Mouse (Mus musculus): ENCODE data around the gene Olfr794. TPM values are rescaled to one million over a fixed set of nuclear protein-coding genes. Genes with fewer than 3 reads are reported as not detected.

Gene Olfr794
- polyA plus RNA-seq (2015; fragmentation: Nextera tagmentation; extraction: Ambion mirVana): not detected in 2 replicates

DNA sequence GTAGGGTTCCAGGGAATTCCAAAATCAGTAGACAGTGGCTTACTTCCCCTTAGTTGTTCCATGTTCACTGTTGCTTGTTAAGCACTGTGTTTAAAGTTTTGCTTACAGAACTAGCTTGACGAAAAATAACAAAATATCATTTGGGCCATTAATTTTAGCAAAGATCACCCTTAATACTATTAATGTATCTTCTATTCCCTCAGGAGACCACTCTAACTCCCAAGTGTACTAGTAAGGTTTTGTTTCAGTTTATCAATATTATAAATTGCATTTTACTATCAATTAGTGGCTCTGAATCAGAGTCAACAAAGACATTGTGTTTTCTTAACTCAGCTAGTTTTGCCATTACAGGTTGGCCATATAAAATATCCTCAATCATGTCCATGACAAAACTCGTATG lies at the start of gene Olfr794:
Gene Olfr794, plus strand, starts transcription at position 301 of the 400 bp plus-strand sequence.
- WGBS: 74% methylated on average over 2 of the region's 2 CpGs
- Histone ChIP-seq H3K27ac (replicated peaks) (no peak within 1 kb of the TSS), H3K9me3 (replicated peaks) (no peaks in the 10 kb centered on the region), H3K9ac (no peak within 1 kb of the TSS), H3K4me3 (replicated peaks) (no peak within 1 kb of the TSS), H3K27me3 (no peaks in the 10 kb centered on the region), H3K4me1 (no peaks in the 10 kb centered on the region), H3K36me3 (no peaks in the 10 kb centered on the region), H3K4me2 (replicated peaks) (no peak within 1 kb of the TSS)
- ATAC-seq (ENCODE audit: insufficient number of reproducible peaks, low FRiP score, low TSS enrichment, low read depth): no peak

DNA sequence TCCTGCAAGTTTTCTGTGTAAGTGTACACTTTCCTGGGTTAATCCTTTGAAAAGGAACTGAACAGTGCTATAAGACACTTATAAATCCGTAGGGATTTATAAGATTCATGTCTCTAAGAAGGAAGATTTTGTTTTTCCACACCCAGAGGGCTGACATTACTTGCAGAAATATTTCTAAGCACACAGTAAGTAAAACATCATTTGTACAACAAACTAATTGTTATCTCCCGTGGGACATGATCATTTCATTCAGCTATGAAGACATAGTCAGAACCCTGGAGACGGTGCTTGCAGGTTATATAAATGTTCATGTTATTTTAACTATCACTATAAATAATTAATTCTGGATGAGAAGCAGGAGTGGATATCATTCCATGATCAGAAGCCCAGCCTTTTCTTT lies 46.0 kb upstream of the Olfr794 start, which contains the start of gene Olfr791:
Gene Olfr791, plus strand, starts transcription at position 301 of the 400 bp plus-strand sequence.
- Histone ChIP-seq H3K4me1 (no peaks in the 10 kb centered on the region), H3K36me3 (no peaks in the 10 kb centered on the region), H3K9me3 (replicated peaks) (0 out of 2 replicates have a peak, but pooled peaks cover under 1% of the 10 kb centered on the region), H3K27ac (replicated peaks) (no peak within 1 kb of the TSS), H3K27me3 (no peaks in the 10 kb centered on the region), H3K4me3 (replicated peaks) (no peak within 1 kb of the TSS), H3K4me2 (replicated peaks) (no peak within 1 kb of the TSS), H3K9ac (no peak within 1 kb of the TSS)
- 65% methylated on average over 3 of the region's 3 CpGs for WGBS
- ATAC-seq (ENCODE audit: insufficient number of reproducible peaks, low FRiP score, low TSS enrichment, low read depth): no peak

DNA sequence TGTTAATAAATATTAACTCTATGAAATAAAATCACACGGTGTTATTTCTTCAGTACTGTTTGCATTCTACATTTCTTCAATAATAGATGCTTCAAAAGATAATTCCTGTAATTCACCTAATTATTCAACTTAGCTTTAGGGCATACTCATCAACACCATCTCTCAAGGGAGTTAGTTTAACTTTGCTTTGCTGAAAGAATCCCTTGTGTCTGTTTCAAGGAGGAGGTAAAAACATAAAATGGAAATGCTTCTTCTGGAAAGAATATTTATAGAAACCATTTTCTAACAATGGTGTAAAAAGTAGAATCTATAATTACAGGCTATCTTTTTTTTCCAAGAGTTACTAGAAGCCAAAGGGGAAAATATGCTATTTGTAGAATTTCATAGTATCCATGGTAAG lies 28.6 kb upstream of the Olfr794 start, which contains the start of gene Olfr792:
Gene Olfr792, plus strand, starts transcription at position 301 of the 400 bp plus-strand sequence.
- Histone ChIP-seq H3K4me2 (replicated peaks) (no peak within 1 kb of the TSS), H3K27me3 (no peaks in the 10 kb centered on the region), H3K36me3 (no peaks in the 10 kb centered on the region), H3K9ac (no peak within 1 kb of the TSS), H3K27ac (replicated peaks) (no peak within 1 kb of the TSS), H3K4me1 (no peaks in the 10 kb centered on the region), H3K9me3 (replicated peaks) (0 out of 2 replicates have a peak, but pooled peaks cover under 1% of the 10 kb centered on the region), H3K4me3 (replicated peaks) (no peak within 1 kb of the TSS)
- no peak for ATAC-seq (ENCODE audit: insufficient number of reproducible peaks, low FRiP score, low TSS enrichment, low read depth)
- 47% methylated on average over 1 of the region's 1 CpGs for WGBS

DNA sequence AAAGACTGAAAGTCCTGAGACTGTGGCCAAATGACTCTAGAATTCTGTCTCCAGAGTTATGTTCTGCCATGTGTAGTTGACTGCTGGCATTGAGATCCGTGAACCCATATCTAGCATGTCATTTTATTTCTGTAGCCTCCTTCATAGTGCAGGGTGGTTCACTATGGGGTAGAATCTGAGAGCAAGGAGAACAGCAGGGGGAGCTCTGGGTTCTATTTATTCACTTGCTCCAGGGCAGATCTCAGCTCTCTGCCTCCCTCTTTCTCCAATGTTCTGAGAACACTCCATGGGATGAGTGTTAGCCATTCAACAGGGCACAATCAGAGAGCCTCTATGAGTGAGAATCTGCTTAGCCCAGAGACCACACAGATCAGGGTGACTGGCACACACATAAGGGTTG lies 18.1 kb upstream of the Olfr794 start:
- Histone ChIP-seq H3K4me3 (replicated peaks) (no peak overlapping the region), H3K4me2 (replicated peaks) (no peak overlapping the region), H3K27me3 (no peaks in the 10 kb centered on the region), H3K4me1 (no peaks in the 10 kb centered on the region), H3K9ac (no peak overlapping the region), H3K36me3 (no peaks in the 10 kb centered on the region), H3K9me3 (replicated peaks) (0 out of 2 replicates have a peak, but pooled peaks cover 1% of the 10 kb centered on the region), H3K27ac (replicated peaks) (no peak overlapping the region)
- no peak for ATAC-seq (ENCODE audit: insufficient number of reproducible peaks, low FRiP score, low TSS enrichment, low read depth)
- WGBS: 37% methylated on average over 1 of the region's 1 CpGs

DNA sequence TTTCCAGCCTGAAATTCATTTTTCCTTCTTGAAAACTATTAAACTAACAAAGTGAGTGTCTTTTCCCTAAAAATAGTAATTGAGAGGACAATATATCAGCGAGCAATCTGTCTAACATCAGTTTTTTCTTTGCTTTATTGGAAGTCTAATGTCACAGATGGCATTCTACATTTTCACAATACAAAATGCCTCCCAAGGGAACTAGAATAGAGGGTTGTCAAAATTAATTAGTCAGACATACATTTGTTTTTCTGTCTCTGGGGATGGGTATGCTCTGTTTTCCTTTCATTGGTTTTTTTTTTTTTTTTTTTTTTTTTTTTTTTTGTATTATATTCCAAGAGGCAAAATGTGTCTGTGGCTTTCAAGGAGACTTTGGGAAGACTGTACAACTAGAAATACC lies 9.6 kb downstream of the Olfr794 start:
- Histone ChIP-seq H3K9me3 (replicated peaks) (no peaks in the 10 kb centered on the region), H3K27me3 (no peaks in the 10 kb centered on the region), H3K4me1 (no peaks in the 10 kb centered on the region), H3K36me3 (no peaks in the 10 kb centered on the region), H3K27ac (replicated peaks) (no peak overlapping the region), H3K9ac (no peak overlapping the region), H3K4me2 (replicated peaks) (no peak overlapping the region), H3K4me3 (replicated peaks) (no peak overlapping the region)
- 64% methylated on average over 1 of the region's 1 CpGs for WGBS
- no peak for ATAC-seq (ENCODE audit: insufficient number of reproducible peaks, low FRiP score, low TSS enrichment, low read depth)

DNA sequence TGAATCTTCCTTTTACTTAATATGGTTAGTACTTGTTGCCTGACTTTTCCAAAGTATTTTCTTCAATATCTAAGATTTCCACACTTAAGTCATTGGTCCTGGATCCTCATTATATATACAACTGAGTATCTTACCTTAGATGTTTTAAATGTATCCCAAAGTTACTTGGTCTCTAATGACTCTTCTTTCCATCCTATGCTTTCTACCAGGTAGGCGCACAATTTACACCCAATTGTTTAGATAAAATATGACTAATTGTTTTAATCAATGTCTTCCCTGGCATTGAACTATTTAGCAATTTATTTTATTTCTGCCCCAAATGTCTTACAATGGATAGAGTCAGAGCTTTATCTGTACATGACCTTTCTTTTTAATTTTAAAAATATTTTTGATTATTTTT lies 45.0 kb downstream of the Olfr794 start, which contains the start of gene Olfr796:
Gene Olfr796, minus strand, starts transcription at position 101 of the 400 bp plus-strand sequence.
- ATAC-seq (ENCODE audit: insufficient number of reproducible peaks, low FRiP score, low TSS enrichment, low read depth): no peak
- Histone ChIP-seq H3K4me1 (no peaks in the 10 kb centered on the region), H3K4me2 (replicated peaks) (no peak within 1 kb of the TSS), H3K27me3 (no peaks in the 10 kb centered on the region), H3K9me3 (replicated peaks) (no peaks in the 10 kb centered on the region), H3K27ac (replicated peaks) (no peak within 1 kb of the TSS), H3K36me3 (no peaks in the 10 kb centered on the region), H3K9ac (no peak within 1 kb of the TSS), H3K4me3 (replicated peaks) (no peak within 1 kb of the TSS)
- WGBS: 86% methylated on average over 1 of the region's 1 CpGs

DNA sequence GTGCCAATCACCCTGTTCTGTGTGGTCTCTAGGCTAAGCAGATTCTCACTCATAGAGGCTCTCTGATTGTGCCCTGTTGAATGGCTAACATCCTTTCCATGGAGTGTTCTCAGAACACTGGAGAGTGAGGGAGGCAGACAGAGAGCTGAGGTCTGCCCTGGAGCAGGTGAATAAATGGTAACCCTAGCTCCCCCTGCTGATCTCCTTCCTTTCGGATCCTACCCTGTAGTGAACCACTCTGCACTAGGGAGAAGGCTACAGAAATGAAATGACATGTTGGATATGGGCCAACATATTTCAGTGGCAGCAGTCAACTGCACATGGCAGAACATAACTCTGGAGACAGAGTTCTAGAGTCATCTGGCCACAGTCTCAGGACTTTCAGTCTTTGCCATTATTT lies 54.3 kb downstream of the Olfr794 start:
- Histone ChIP-seq H3K4me1 (no peaks in the 10 kb centered on the region), H3K4me2 (replicated peaks) (no peak overlapping the region), H3K36me3 (no peaks in the 10 kb centered on the region), H3K27ac (replicated peaks) (no peak overlapping the region), H3K9ac (no peak overlapping the region), H3K4me3 (replicated peaks) (no peak overlapping the region), H3K9me3 (replicated peaks) (no peaks in the 10 kb centered on the region), H3K27me3 (no peaks in the 10 kb centered on the region)
- 30% methylated on average over 1 of the region's 1 CpGs for WGBS
- no peak; the same call in 1 of the 2 replicates for ATAC-seq (ENCODE audit: insufficient number of reproducible peaks, low FRiP score, low TSS enrichment, low read depth)

Small RNA genes within 50 kb of the gene (microRNA-seq; reads per million reads assigned to microRNA genes)
- not detected for gene Gm23252 (ENCODE audit: borderline number of aligned reads)

Other genes with a start within 250 kb of the Olfr794 start
- not detected in 2 replicates for gene Olfr780, start 249.5 kb upstream of the Olfr794 start, polyA plus RNA-seq (2015; fragmentation: Nextera tagmentation; extraction: Ambion mirVana)
- gene Olfr781, start 238.8 kb upstream of the Olfr794 start, polyA plus RNA-seq (2015; fragmentation: Nextera tagmentation; extraction: Ambion mirVana): 0.17 TPM in 1 of 2 replicates, not detected in the other
- 0.19 TPM in 1 of 2 replicates, not detected in the other for gene Olfr782, start 218.8 kb upstream of the Olfr794 start, polyA plus RNA-seq (2015; fragmentation: Nextera tagmentation; extraction: Ambion mirVana)
- gene Olfr784, start 183.6 kb upstream of the Olfr794 start, polyA plus RNA-seq (2015; fragmentation: Nextera tagmentation; extraction: Ambion mirVana): 0.07 TPM in 1 of 2 replicates, not detected in the other
- gene Olfr785, start 162.2 kb upstream of the Olfr794 start, polyA plus RNA-seq (2015; fragmentation: Nextera tagmentation; extraction: Ambion mirVana): not detected in 2 replicates
- gene Olfr786, start 140.3 kb upstream of the Olfr794 start, polyA plus RNA-seq (2015; fragmentation: Nextera tagmentation; extraction: Ambion mirVana): 0.17 TPM in 1 of 2 replicates, not detected in the other
- gene Olfr787, start 105.8 kb upstream of the Olfr794 start, polyA plus RNA-seq (2015; fragmentation: Nextera tagmentation; extraction: Ambion mirVana): not detected in 2 replicates
- not detected in 2 replicates for gene Olfr788, start 96.7 kb upstream of the Olfr794 start, polyA plus RNA-seq (2015; fragmentation: Nextera tagmentation; extraction: Ambion mirVana)
- gene Olfr789, start 82.9 kb upstream of the Olfr794 start, polyA plus RNA-seq (2015; fragmentation: Nextera tagmentation; extraction: Ambion mirVana): 0.05 TPM in 1 of 2 replicates, not detected in the other
- gene Olfr790, start 69.2 kb upstream of the Olfr794 start, polyA plus RNA-seq (2015; fragmentation: Nextera tagmentation; extraction: Ambion mirVana): not detected in 2 replicates
- 0.07 and 0.21 TPM in 2 replicates for gene Olfr791, start 45.9 kb upstream of the Olfr794 start, polyA plus RNA-seq (2015; fragmentation: Nextera tagmentation; extraction: Ambion mirVana)
- gene Olfr792, start 28.5 kb upstream of the Olfr794 start, polyA plus RNA-seq (2015; fragmentation: Nextera tagmentation; extraction: Ambion mirVana): 0.24 TPM in 1 of 2 replicates, not detected in the other
- gene Olfr796, start 44.9 kb downstream of the Olfr794 start, polyA plus RNA-seq (2015; fragmentation: Nextera tagmentation; extraction: Ambion mirVana): not detected in 2 replicates
- 0.04 and 0.12 TPM in 2 replicates for gene Olfr798, start 60.3 kb downstream of the Olfr794 start, polyA plus RNA-seq (2015; fragmentation: Nextera tagmentation; extraction: Ambion mirVana)
- gene Olfr799, start 69.8 kb downstream of the Olfr794 start, polyA plus RNA-seq (2015; fragmentation: Nextera tagmentation; extraction: Ambion mirVana): not detected in 2 replicates
- gene Olfr800, start 90.0 kb downstream of the Olfr794 start, polyA plus RNA-seq (2015; fragmentation: Nextera tagmentation; extraction: Ambion mirVana): not detected in 2 replicates
- not detected in 2 replicates for gene Olfr801, start 106.2 kb downstream of the Olfr794 start, polyA plus RNA-seq (2015; fragmentation: Nextera tagmentation; extraction: Ambion mirVana)
- 0.03 and 0.07 TPM in 2 replicates for gene Olfr802, start 120.5 kb downstream of the Olfr794 start, polyA plus RNA-seq (2015; fragmentation: Nextera tagmentation; extraction: Ambion mirVana)
- gene Olfr803, start 126.6 kb downstream of the Olfr794 start, polyA plus RNA-seq (2015; fragmentation: Nextera tagmentation; extraction: Ambion mirVana): not detected in 2 replicates
- not detected in 2 replicates for gene Olfr804, start 135.6 kb downstream of the Olfr794 start, polyA plus RNA-seq (2015; fragmentation: Nextera tagmentation; extraction: Ambion mirVana)
- 0.05 TPM in 1 of 2 replicates, not detected in the other for gene Olfr805, start 161.7 kb downstream of the Olfr794 start, polyA plus RNA-seq (2015; fragmentation: Nextera tagmentation; extraction: Ambion mirVana)
- not detected in 2 replicates for gene Olfr806, start 174.3 kb downstream of the Olfr794 start, polyA plus RNA-seq (2015; fragmentation: Nextera tagmentation; extraction: Ambion mirVana)
- gene Olfr807, start 190.1 kb downstream of the Olfr794 start, polyA plus RNA-seq (2015; fragmentation: Nextera tagmentation; extraction: Ambion mirVana): 0.17 TPM in 1 of 2 replicates, not detected in the other
- gene Olfr808, start 197.8 kb downstream of the Olfr794 start, polyA plus RNA-seq (2015; fragmentation: Nextera tagmentation; extraction: Ambion mirVana): not detected in 2 replicates
- 0.17 TPM in 1 of 2 replicates, not detected in the other for gene Olfr809, start 207.0 kb downstream of the Olfr794 start, polyA plus RNA-seq (2015; fragmentation: Nextera tagmentation; extraction: Ambion mirVana)
- gene Olfr810, start 227.3 kb downstream of the Olfr794 start, polyA plus RNA-seq (2015; fragmentation: Nextera tagmentation; extraction: Ambion mirVana): 0.26 and 0.44 TPM in 2 replicates
- gene Olfr811, start 236.7 kb downstream of the Olfr794 start, polyA plus RNA-seq (2015; fragmentation: Nextera tagmentation; extraction: Ambion mirVana): not detected in 2 replicates

Measured in embryonic facial prominence, embryonic 15.5 days (tissue).